9 mouse cellular contexts compared by ENCODE assay signal in the genomic region with DNA sequence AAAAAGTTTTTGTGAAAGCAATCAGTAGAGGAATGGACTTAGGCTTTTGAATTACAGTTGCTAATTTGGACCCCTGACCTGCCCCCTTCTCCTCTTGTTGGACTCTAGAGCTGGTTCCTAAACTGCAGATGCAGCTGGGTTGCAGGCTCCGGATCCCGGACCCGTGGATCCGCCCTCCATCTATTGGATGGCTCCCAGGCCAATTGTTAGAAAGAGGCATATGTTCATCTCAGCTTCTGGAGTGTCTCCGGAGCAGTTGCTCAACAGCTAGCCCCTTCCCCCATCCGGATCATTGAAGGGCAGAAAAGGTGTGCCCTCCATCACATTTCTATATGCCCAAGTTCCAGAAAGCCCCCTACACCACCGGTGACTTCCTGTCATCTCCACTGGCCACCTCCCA. TPM values are rescaled to one million over a fixed set of nuclear protein-coding genes. Genes with fewer than 3 reads are reported as not detected.
DNase-seq lines count a peak whose midpoint lies in the region; ATAC-seq lines count a peak whose summit lies in the region.
"Had no signal": no experiment of that assay in that cellular context is flagged by ENCODE, and none has a peak within 500 bp of the region (broad histone marks: within the 10 kb centered on the region; RNA-seq: fewer than 3 reads in every experiment).

No protein-coding gene starts in this region.

- H3K4me1 ChIP-seq in heart, embryonic 11.5 days (ENCODE audit: control insufficient read depth, insufficient read depth, low read length), result no peaks in the 10 kb centered on the region
- H3K4me1 ChIP-seq in forebrain, embryonic 10.5 days, result peaks cover 27% of the 10 kb centered on the region
- peaks cover 22% of the 10 kb centered on the region for H3K4me1 ChIP-seq in midbrain, embryonic 10.5 days

- intact Hi-C loops in heart, postnatal 25 days (cut with DNase I), result no loop called here

- no peak overlapping the region for H3K27ac ChIP-seq in heart, embryonic 11.5 days (ENCODE audit: low read depth, low read length)
- H3K27ac ChIP-seq in forebrain, embryonic 10.5 days, result no peak overlapping the region
- H3K27ac ChIP-seq in midbrain, embryonic 10.5 days (replicated peaks), result no peak overlapping the region

- H3K36me3 ChIP-seq in heart, embryonic 11.5 days (ENCODE audit: control insufficient read depth, insufficient read depth, low read length), result no peaks in the 10 kb centered on the region
- H3K36me3 ChIP-seq in forebrain, embryonic 10.5 days (replicated peaks), result no peaks in the 10 kb centered on the region
- no peaks in the 10 kb centered on the region for H3K36me3 ChIP-seq in midbrain, embryonic 10.5 days

- DNase-seq in heart, postnatal 25 days (ENCODE audit: low spot score), result no peak
- DNase-seq in adrenal gland, postnatal 14 days, result peak; percentile 19
- peak; percentile 23 for DNase-seq in forebrain, embryonic 10.5 days (ENCODE audit: extremely low spot score, low spot score)
- peak; percentile 57 to 63 for DNase-seq in kidney, postnatal 4 days
- DNase-seq in midbrain, embryonic 10.5 days (ENCODE audit: low spot score), result peak; percentile 63
- peak; percentile 7 for DNase-seq in testis, postnatal 14 days (ENCODE audit: low spot score)

- H3K9ac ChIP-seq in heart, embryonic 11.5 days (ENCODE audit: low read depth, low read length), result no peak overlapping the region

- no peaks in the 10 kb centered on the region for H3K9me3 ChIP-seq in heart, embryonic 11.5 days (replicated peaks; ENCODE audit: control insufficient read depth, low read length)
- H3K9me3 ChIP-seq in forebrain, embryonic 10.5 days, result no peaks in the 10 kb centered on the region
- H3K9me3 ChIP-seq in midbrain, embryonic 10.5 days (replicated peaks), result no peaks in the 10 kb centered on the region; the same call in 1 of the 2 replicates

- ATAC-seq in heart, embryonic 11.5 days (replicated peaks; ENCODE audit: insufficient number of reproducible peaks, low FRiP score, low TSS enrichment), result no peak
- ATAC-seq in granulocyte monocyte progenitor cell, adult 5-6 weeks (replicated peaks; ENCODE audit: poor library complexity, severe bottlenecking), result no peak

- H3K4me3 ChIP-seq in heart, embryonic 11.5 days (ENCODE audit: low read depth, low read length), result no peak overlapping the region; the same call in 1 of the 2 replicates
- H3K4me3 ChIP-seq in forebrain, embryonic 10.5 days, result peak overlapping the region; percentile 31; the same call in 1 of the 2 replicates
- peak overlapping the region; percentile 27; the same call in 1 of the 2 replicates for H3K4me3 ChIP-seq in midbrain, embryonic 10.5 days

- peak overlapping the region; percentile 50 for H3K4me2 ChIP-seq in heart, embryonic 11.5 days

- WGBS in heart, embryonic 11.5 days (ENCODE audit: insufficient replicate concordance), result 21% methylated on average over 7 of the region's 7 CpGs
- WGBS in forebrain, embryonic 10.5 days, result 26% methylated on average over 7 of the region's 7 CpGs
- 16% methylated on average over 7 of the region's 7 CpGs for WGBS in midbrain, embryonic 10.5 days

- peaks cover 34% of the 10 kb centered on the region for H3K27me3 ChIP-seq in heart, embryonic 11.5 days (ENCODE audit: control insufficient read depth, insufficient read depth, low read length)
- peaks cover 75% of the 10 kb centered on the region for H3K27me3 ChIP-seq in forebrain, embryonic 10.5 days (ENCODE audit: poor library complexity, severe bottlenecking)
- peaks cover 80% of the 10 kb centered on the region for H3K27me3 ChIP-seq in midbrain, embryonic 10.5 days (ENCODE audit: low read depth, poor library complexity, severe bottlenecking)

RNA-seq across cellular contexts. Expression of gene Cited1, which starts 1.9 kb away (rescaled TPM):
- 913 and 967 TPM in 2 replicates for polyA plus RNA-seq in heart, embryonic 11.5 days (2014; fragmentation: Nextera tagmentation; extraction: Ambion mirVana)
- 1 to 10 TPM; 2.3 to 3.3 TPM for total RNA-seq in heart, postnatal 25 days (2021)
- 1.7 and 2.1 TPM in 2 replicates for total RNA-seq in adrenal gland, postnatal 14 days (2021)
- 24.4 and 25.0 TPM in 2 replicates for polyA plus RNA-seq in forebrain, embryonic 10.5 days (2016; fragmentation: Nextera tagmentation; extraction: Ambion mirVana)
- polyA plus RNA-seq in midbrain, embryonic 10.5 days (2016; fragmentation: Nextera tagmentation; extraction: Ambion mirVana), result 9.4 and 12.5 TPM in 2 replicates
- total RNA-seq in granulocyte monocyte progenitor cell, adult 5-6 weeks (2014; fragmentation: Nextera tagmentation), result not detected in 2 replicates
- total RNA-seq in granulocyte monocyte progenitor cell, adult 5-6 weeks (2017), result not detected in 2 replicates
- total RNA-seq: liver, adult 2 months had no signal
- polyA plus RNA-seq: liver, adult 2 months had no signal
